Mouse (Mus musculus) urinary bladder, postnatal 25 days (tissue): ENCODE results near the gene Ptbp3.

Experiments
- DNase-seq: peaks from one replicate; pipeline ENCODE4 v3.0.0; 2022; ENCODE audit warnings: low spot score

Gene Ptbp3

DNA sequence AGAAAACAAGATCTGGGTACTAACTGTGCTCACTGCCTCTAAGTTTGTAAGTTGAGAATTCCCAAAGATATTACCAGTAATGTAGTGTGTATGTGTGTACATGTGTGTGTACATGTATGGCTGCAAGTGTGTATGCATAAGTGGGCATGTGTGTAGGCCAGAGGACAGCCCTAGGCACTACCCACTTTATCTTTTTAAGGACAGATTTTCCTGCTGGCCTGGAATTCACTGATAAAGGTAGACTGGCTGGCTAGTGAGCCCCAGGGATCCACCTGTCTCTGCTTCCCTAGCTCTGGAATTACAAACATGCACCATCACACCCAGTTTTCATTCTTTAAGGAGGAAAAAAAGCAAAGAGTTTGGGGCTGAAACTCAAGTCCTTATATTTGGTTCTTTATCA is 6.0 kb upstream of the Ptbp3 start:
- no peak for DNase-seq

DNA sequence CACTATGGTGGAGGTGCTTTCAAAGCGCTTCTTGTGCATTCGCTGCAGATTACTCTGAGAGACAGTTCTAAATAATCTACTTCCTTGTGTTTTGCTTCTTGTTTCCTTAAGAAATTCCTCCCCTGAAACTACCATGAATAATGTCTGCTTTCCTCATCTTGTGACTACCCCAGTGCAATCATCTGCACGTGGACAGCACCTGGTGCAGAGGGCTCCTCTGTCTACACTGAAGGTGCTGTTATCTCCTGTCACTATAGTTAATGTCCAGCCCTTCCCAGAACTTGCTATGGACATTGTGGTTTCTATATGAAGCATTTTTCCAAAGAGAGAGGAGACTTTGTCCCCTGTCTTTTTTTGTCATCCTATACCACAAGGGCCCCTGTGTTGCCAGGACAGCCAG is 4.4 kb upstream of the Ptbp3 start:
- no peak for DNase-seq

DNA sequence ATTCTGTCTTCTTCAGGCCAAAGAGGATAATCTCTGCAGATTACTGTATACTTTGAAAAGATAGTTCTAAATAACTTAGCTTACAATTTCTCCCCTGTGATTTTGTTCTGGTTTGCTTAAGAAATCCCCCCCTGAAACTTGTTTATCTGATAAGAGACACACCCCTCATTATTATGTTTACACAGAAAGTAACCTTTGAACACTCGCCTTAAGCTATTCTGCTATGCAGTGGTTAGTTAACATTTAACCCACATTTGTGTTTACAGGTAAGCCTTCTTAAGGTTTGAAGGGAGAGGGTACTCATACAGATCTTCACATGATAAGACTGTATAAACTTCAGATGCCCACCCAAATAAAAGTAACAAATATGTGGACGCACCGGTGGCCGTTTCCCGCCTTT is 3.7 kb upstream of the Ptbp3 start:
- DNase-seq, result no peak

DNA sequence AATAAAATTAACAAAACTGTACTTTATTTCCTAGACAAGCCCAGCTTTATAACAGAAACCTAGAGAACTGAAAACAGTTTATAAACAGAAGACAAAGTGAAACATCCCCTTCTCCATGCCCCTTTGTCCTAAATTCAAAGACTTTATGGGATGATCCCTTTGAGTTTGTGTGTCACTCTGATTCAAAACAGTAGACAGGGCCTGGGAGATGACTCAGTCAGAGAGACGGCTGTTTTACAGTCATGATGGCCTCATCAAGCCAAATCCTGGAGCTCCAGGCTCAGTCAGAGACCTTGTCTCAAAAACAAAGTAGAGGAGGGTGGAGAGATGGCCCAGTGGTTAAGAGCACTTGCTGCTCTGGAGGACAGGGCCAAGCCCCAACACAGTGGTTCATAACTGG is 2.7 kb upstream of the Ptbp3 start:
- no peak for DNase-seq

DNA sequence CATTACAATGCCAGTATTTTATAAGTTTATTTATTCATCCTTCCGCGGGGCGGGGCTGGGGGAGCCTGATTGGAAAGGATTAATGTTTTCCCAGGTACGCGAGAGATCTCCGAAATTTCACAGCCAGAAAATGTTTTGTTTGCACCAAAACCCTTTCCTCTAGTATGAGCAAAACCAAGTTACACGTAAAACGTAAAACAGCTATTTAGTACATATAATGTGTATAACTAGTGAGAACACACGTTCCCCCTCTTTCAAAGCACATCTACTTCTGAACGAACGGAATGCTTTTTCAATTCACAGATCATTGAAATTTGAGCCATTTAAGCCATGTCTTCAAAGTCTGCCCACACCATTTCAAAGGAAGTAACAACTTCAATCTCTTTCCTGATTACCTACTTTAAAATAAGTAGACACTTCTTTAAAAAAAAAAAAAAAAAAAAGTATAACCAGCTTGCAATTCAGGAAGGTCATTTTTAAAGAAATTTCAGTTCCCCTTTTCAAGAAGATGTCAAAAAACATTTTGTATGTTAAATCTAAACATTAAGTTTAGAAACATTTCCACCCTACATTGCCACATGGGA is 905 bp upstream of the Ptbp3 start:
- no peak for DNase-seq

DNA sequence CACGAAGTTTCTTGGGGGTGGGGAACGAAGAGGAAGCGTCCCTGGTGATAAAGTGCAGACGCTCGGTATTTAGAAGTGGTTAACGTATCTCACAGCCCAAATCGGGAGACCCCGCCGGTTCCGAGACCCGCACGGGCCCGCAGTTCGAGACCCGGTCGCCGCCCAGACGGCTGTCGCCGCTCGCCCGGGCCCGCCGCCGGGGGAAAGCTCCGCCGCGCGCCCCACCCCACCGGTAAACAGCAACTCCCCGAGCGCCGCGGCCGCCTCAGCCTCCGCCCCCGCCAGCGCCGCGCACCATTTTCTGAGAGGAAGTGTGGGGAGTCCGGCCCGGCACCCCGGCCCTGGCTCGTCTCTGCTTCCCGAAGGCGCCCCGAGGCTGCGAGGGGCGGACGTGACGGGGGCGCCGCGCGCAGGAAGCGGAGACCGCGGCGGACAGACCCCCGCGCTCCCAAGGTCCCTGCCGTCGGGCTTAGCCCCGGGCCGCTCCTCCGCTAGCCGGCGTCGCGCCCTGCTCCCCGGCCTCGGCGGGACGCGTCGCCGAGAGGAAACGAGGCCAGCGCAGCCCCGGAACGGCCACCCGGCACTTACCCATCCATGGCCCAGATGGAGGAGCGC is 497 bp downstream of the Ptbp3 start:
- peak; percentile 69 for DNase-seq

DNA sequence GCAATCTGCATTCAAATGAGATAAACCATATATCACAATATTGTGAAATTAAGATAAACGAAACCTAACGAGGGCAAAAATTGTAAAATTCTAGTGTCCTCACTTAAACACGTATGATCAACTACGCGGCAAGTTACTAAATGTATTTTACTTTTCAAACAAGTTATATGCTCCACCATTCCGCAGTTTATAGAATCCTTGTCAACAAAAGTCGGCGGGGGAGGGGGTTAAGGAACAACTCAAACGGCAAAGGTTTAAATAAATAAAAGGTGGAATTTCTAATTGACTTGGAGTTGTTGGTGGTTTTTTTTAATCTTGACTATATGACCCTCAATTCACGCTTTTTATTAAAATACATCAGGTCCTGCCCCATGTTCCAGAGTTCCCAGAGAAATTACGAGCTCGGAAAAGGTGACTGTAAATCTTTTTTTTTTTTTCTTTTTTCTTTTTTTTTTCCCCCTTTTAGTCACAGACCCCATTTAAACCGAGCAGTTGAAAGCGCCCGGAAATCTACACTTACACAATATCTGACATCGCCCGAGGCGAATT is 1.1 kb downstream of the Ptbp3 start:
- no peak for DNase-seq

DNA sequence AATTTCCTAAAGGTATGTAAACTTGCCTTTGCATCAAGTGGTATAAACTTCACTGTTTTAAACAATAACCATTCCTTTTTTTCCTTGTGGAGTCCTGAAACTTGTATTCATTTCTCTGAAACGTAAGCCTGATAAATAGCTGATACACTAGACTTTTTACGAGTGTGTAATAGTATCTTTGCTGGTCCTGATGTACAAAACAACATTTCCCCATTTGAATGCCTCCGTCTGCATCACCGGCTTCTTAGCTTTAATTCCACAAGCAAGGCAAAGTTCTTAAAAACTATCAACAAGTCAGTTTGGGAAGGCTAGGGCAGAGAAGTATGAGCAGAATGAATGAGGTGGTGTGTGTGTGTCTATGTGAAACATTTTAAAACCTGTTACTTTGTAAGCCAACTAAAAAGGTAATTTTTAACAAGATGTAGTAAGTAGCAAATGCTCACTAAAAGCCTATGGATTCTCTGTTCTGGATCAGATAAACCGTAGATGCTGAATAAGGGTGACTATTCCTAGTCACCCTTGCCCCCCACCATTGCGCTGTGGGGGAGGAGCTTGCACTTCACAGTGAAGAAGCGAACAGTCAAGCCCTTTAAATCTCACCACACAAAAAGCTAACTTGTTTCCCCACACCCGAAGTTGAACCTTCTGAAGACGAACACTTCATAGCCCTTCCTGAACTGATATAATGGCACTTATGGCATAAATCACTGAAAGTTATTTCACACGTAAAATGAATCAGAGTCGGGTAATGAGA is 1.9 kb downstream of the Ptbp3 start:
- DNase-seq, result no peak

DNA sequence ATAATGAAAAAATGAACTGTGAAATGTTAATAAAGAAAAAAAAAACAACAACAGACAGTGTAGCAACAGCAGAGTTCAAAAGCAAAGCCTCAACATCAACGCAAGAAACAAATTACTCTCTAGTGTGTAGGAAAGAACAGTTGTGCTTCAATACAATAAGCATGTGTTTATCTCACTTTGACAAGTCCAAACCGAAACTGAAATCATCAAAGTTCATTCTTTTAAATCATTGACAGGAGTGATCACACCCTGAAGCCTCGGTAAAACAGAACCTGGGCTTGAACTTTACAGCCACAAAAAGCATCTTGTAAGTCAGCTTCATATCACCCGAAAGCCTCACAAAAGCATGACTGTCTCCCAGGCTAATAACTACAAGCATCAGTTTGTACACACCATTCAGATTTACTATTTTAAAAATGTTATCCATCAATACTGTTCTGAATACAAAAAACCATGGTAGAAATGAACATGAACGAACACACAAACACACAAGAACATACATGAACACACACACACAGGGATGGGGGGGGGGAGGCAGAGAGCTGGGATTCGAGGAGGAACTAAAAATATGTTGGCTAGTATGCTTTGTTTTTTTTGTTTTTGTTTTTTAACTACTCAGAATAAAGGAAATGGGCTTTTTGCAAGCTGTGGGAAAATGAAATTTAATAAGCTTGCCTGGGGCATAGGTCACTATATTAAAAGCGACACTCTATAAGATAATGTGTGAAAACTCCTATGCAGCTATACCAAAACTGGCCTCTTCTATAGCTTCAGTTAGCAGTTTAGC is 2.7 kb downstream of the Ptbp3 start:
- no peak for DNase-seq

DNA sequence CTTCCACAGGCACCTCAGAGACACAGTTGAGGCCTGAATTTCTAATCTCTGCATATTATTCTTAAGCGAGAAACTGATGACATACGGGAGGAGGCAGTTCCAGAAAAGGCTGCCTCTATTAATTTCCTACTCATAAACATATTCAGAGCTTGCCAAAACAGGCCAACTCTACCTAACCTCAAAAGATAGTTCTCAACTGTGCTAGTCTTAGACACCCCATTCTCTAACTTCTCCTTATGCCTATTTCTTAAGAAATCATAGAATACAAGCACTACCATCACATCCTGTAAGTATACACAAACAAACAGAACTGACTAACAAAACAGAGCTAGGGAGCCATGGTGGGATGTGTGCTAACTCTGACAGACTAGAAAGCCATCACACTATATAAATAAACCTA is 4.5 kb downstream of the Ptbp3 start:
- DNase-seq, result no peak

DNA sequence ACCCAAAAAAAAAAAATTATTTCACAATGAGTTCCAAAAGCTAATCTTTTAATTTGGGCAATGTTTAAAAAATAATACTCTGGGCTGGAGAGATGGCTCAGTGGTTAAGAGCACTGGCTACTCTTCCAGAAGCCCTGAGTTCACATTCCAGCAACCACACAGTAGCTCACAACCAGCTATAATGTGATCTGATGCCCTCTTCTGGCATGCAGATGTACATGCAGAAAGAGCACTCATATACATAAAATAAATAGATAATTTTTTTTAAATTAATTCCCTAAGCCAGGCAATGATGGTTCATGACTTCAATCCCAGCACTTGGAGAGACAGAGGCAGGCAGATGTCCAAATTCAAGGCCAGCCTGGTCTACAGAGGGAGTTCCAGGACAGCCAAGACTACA is 6.2 kb downstream of the Ptbp3 start:
- DNase-seq, result no peak

DNA sequence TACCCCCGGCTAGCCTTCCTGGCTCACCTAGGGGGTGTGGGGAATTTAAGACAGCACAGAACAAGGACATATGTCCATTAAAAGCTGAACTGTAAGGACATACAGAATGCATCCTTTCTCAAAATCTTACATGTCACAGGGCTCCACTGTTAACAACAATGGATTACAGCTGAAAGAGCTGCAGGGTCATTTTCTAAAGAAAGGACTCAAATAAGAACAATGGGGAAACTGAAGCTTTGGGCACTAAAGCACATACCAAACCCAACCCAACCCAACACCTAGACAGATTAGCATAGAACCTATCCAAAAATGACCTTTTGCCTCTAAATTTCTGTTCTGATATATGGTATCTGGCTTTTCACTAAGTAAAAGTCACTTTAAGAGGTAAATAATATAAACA is 12.9 kb downstream of the Ptbp3 start:
- no peak for DNase-seq

DNA sequence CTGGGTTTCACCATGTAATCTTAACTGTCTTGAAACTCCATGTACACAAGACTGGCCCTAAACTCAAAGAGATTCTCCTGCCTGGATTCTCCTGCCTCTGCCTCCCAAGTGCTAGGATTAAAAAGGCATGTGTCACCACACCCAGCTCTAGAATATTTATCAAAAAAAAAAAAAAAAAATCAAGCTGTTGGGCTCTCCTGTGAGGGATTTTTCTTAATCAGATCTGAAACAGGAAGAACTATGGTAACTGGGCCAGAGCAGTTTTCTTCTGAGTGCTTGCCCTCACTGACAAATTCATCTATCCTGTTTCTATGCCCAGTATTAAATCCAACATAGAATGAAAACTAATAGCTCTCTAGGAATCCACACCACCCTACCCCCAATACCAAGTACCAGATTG is 13.5 kb downstream of the Ptbp3 start:
- DNase-seq, result no peak

DNA sequence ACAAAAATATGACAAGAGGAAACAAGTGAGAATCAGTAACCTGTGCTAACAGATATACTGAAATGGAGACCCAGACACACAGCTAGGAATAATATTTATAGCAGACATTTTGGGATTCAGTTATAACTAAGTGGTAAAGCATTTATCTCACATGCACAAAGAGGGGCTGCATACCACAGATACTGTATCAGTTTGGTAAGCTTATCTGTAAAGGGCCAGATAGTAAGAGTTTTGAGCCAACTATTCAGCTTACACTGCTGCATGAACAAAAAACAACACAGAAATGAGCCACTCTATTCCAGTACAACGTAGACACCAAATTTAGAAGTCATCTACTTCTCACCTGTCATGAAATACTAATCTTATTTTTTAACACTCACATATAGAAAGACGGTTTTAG is 15.9 kb downstream of the Ptbp3 start:
- DNase-seq, result no peak

DNA sequence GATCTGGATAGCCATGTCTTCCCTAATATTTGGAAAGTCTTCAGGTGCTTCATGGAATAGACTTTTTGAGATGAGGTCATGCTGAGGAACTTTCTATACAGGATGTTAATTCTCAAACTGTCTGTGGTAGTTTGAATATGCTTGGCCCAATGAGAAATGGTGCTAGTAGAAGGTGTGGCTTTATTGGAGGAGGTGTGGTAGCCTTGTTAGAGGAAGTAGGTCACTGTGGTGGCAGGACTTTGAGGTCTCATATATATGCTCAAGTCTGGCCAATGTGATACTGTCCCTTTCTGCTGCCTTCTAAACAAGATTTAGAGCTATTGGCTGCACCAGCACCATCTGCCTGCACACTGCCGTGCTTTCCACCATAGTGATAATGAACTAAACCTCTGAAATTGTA is 18.0 kb downstream of the Ptbp3 start:
- no peak for DNase-seq

DNA sequence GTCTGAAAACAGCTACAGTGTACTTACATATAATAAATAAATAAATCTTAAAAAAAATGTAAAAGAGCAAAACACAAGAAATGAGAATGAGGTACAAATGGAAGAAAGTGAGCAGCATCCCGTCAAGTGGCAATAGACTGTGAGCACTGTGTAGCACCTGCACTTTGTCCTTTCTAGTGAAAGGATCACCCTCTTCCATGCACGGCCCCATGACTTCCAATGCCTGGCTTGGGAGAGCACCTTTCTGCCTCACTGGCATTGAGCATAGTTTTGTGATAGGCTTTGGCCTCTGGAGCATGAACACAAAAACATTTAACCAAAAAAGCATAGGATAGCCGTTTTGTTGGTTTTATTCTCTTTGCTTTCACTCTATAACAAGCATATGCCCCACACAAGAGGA is 21.7 kb downstream of the Ptbp3 start:
- no peak for DNase-seq

DNA sequence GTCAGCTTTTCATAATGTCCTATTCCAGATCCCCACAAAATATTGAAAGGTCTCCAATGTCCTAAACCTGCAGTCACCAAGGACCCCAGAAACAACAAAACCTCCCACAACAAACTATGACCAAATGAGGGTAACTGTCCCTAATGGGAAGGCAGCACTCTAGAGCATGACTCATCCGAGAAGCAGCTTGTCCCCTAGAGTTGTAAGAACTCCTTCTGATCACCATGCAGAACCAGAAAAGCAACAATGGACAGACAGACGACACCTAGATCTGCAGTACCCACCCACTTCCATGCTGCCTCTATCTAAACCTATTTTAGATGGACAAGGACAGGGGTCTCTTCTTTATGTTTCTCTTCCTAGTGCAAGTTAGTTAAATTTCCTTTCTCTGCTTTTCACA is 22.4 kb downstream of the Ptbp3 start:
- DNase-seq, result no peak

DNA sequence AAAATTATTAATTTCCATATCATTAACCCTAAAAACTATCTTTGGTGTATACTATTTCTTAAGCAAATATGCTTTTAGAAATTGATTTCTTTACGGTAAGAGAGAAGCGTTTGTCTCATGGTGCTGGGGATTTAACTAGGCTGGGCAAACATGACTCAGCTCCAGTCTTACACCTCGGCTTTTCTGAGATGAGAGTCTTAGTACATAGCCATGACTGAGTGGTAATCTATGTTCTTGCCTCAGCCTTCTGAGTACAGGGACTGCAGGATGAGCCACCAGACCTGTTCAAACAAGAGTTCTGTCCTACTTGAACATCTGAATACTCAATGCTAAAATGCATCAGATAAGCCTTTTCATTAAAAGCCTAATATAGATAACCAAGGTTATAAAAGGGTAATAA is 24.3 kb downstream of the Ptbp3 start:
- no peak for DNase-seq

DNA sequence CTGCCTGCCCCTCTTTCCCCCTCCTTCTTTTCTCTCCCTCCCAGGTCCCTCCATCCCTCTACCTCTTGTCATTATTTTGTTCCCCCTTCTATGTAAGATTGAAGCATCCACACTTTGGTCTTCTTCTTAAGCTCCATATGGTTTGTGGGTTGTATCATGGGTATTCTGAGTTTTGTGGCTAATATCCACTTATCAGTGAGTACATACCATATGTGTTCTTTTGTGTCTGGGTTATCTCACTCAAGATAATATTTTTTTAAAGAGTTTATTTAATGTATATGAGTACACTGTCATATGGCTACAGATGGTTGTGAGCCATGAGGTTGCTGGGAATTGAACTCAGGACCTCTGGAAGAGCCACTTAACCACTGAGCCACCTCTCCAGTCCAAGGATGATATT is 38.8 kb downstream of the Ptbp3 start:
- DNase-seq, result no peak

DNA sequence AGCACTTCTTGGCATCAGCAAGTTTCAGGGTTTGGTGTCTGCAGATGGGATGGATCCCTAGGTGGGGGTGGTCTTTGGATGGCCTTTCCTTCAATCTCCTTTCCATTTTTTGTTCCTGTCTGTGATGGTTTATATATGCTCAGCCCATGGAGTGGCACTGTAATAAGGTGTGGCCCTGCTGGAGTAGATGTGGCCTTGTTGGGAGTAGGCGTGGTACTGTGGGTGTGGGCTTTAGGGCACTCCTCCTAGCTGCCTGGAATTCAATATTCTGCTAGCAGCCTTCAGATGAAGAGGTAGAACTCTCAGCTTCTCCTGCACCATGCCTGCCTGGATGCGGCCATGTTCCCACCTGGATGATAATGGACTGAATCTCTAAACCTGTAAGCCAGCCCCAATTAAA is 39.6 kb downstream of the Ptbp3 start:
- no peak for DNase-seq

DNA sequence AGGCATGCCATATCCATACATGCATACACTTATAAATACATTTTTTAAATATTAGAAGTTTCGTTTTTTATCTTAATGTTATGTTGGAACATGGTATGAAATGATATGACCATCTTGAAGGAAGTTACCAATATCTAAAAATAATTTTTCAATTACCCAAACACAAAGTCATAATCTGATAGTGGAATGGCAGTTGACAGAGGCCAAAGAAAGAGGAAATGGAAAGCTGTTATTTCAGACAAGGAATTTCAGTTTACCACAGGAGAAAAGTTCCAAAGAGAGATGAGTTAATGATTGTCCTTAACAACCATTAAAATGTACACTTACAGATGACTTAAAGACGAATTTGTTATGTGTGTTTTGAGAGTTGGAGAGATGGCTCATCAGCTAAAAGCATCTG is 41.4 kb downstream of the Ptbp3 start:
- DNase-seq, result no peak

DNA sequence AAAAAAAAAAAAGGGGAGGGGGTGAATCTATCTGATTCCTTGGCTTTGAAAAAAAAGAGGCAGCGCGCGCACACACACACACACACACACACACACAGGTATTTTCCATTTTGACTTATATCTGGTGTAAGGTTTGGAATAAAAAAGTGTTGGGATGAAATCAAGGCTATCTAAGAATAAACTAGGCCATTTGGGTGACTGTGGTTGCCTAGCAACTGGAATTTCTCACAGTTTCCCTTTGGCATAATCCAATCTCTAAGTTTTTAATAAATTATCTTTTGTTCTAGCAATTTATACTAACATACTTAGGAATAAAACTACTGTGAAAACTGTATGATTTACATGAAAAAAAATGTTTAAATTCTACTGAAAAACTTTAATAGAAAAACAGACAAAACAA is 42.5 kb downstream of the Ptbp3 start:
- no peak for DNase-seq

DNA sequence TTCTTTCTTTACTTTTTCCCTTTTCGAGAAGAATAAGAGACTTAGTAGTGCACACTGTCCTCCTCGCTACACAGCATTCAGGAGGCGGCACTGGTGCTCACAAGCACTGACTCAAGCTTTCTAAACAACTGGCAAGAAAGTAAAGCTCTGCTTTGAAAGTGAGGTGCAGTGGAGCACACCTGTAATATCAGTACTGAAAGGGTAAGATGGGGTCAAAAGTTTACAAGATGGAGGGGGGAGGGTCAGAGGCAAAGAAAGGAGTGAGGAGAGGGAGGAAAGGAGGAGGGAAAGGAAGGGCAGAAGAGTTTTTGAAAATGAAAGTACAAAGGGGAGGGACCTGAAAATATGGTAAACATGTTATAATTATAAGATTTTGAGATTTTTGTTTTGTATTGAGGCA is 43.7 kb downstream of the Ptbp3 start:
- DNase-seq, result no peak
